Mouse (Mus musculus): ENCODE results near the gene Abr. TPM values are rescaled to one million over a fixed set of nuclear protein-coding genes. Genes with fewer than 3 reads are reported as not detected.

Abr gene
- polyA plus RNA-seq, 1 experiment from 2014 or later, result 32.3 TPM

DNA sequence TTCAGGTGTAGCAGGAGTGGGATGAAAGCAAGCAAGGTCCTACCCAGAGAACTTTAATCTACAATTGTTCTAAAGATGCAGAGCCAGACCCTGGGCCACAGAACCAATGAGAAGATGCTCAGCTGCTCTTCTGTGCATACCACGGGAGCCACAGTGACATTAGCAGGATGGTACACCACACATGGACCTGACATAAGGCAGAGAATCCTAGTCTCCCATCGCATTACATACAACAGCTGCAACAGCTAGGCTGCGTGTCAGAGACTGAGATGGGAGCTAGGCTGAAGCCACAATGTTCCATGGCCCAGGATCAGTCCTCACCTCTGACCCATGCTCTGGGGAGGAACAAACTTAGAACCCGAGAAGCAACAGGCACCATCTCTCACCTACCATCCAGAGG, 104.0 kb downstream of the Abr start:
- no peak overlapping the region for H3K4me2 ChIP-seq (ENCODE audit: low read depth, low read length)
- no peaks in the 10 kb centered on the region for H3K36me3 ChIP-seq (replicated peaks; ENCODE audit: control insufficient read depth, insufficient read depth, low read depth, low read length)
- H3K4me3 ChIP-seq (ENCODE audit: low read depth, low read length), result no peak overlapping the region
- no peaks in the 10 kb centered on the region for H3K9me3 ChIP-seq (replicated peaks; ENCODE audit: control insufficient read depth, low read length)
- H3K27ac ChIP-seq (replicated peaks; ENCODE audit: low read depth, low read length), result no peak overlapping the region
- ATAC-seq (replicated peaks; ENCODE audit: insufficient number of reproducible peaks, low FRiP score, low TSS enrichment, low read depth) (no peak), DNase-seq (ENCODE audit: low spot score) (no peak)
- H3K9ac ChIP-seq (replicated peaks; ENCODE audit: low read length), result no peak overlapping the region
- WGBS, result 91% methylated on average over 4 of the region's 4 CpGs
- no peaks in the 10 kb centered on the region for H3K27me3 ChIP-seq (ENCODE audit: control insufficient read depth, insufficient read depth, low read length)
- peaks cover under 1% of the 10 kb centered on the region; the same call in 1 of the 2 replicates for H3K4me1 ChIP-seq (ENCODE audit: control insufficient read depth, insufficient read depth, low read length)

DNA sequence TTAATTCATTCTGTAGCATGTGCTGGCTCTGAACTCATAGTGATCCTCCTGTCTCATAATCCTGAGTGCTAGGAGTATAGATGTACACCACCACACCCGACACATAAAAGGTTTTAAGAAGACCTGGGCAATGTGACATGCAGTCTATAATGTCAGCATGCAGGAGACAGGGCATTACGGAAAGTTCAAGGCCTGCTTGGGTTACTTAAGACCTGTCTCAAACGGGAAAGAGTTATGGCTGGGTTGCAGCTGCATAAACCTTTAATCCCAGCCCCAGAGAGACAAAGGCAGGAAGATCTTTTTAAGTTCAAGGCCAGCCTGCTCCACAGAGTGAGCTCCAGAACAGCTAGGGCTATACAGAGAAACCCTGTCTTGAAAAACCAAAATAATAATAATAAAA, 105.2 kb downstream of the Abr start:
- ATAC-seq (replicated peaks; ENCODE audit: insufficient number of reproducible peaks, low FRiP score, low TSS enrichment, low read depth) (no peak), DNase-seq (ENCODE audit: low spot score) (no peak)
- H3K9ac ChIP-seq (replicated peaks; ENCODE audit: low read length), result no peak overlapping the region
- H3K4me3 ChIP-seq (ENCODE audit: low read depth, low read length), result no peak overlapping the region
- no peaks in the 10 kb centered on the region for H3K27me3 ChIP-seq (ENCODE audit: control insufficient read depth, insufficient read depth, low read length)
- H3K36me3 ChIP-seq (replicated peaks; ENCODE audit: control insufficient read depth, insufficient read depth, low read depth, low read length), result no peaks in the 10 kb centered on the region
- no peak overlapping the region for H3K4me2 ChIP-seq (ENCODE audit: low read depth, low read length)
- no peaks in the 10 kb centered on the region for H3K9me3 ChIP-seq (replicated peaks; ENCODE audit: control insufficient read depth, low read length)
- H3K27ac ChIP-seq (replicated peaks; ENCODE audit: low read depth, low read length), result no peak overlapping the region
- WGBS, result 70% methylated on average over 3 of the region's 3 CpGs
- H3K4me1 ChIP-seq (ENCODE audit: control insufficient read depth, insufficient read depth, low read length), result no peaks in the 10 kb centered on the region

DNA sequence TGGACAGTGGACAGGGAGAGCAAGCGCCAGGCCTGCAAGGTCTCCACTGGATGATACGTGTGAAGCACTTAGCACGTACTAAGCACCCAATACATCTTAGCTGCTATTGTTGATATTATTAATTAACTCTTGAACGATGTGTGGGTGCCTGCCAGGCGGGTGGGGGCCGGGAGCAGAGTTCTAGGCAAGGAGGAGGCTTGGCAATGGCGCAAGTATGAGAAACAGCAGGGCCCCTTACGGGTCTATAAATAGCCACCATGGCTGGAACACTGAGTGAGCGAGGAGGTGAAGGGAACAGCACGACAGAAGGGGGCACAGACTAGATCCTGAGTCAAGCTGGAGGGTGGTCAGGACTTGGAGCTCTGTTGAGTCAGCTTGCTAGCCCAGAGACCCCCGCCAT, 107.0 kb downstream of the Abr start:
- 86% methylated on average over 11 of the region's 11 CpGs for WGBS
- no peaks in the 10 kb centered on the region for H3K4me1 ChIP-seq (ENCODE audit: control insufficient read depth, insufficient read depth, low read length)
- ATAC-seq (replicated peaks; ENCODE audit: insufficient number of reproducible peaks, low FRiP score, low TSS enrichment, low read depth) (no peak), DNase-seq (ENCODE audit: low spot score) (no peak)
- no peaks in the 10 kb centered on the region for H3K9me3 ChIP-seq (replicated peaks; ENCODE audit: control insufficient read depth, low read length)
- no peak overlapping the region for H3K27ac ChIP-seq (replicated peaks; ENCODE audit: low read depth, low read length)
- H3K27me3 ChIP-seq (ENCODE audit: control insufficient read depth, insufficient read depth, low read length), result no peaks in the 10 kb centered on the region
- H3K4me3 ChIP-seq (ENCODE audit: low read depth, low read length), result no peak overlapping the region
- no peaks in the 10 kb centered on the region for H3K36me3 ChIP-seq (replicated peaks; ENCODE audit: control insufficient read depth, insufficient read depth, low read depth, low read length)
- no peak overlapping the region for H3K4me2 ChIP-seq (ENCODE audit: low read depth, low read length)
- H3K9ac ChIP-seq (replicated peaks; ENCODE audit: low read length), result no peak overlapping the region

DNA sequence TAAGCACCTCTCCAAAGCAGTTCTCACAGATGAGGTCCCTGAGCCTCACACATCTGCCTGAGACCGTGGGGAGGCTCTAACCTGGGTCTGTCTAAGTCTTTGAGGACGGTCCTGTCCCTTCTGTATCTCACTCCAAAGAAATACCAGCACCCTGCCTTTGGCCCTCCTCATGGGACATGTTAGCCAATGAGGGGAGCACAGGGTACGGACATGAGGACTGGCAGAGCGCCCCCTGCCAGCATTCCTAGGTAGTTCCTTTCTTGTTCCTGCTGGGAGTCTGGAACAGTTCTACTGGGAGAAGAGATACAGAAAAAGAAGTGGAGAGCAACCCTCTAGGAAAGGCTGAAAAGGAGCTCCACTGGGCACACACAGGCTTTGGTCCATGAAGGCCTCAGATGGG, 111.1 kb downstream of the Abr start:
- Histone ChIP-seq H3K4me1 (ENCODE audit: control insufficient read depth, insufficient read depth, low read length) (no peaks in the 10 kb centered on the region), H3K27me3 (ENCODE audit: control insufficient read depth, insufficient read depth, low read length) (no peaks in the 10 kb centered on the region), H3K9me3 (replicated peaks; ENCODE audit: control insufficient read depth, low read length) (no peaks in the 10 kb centered on the region), H3K27ac (replicated peaks; ENCODE audit: low read depth, low read length) (no peak overlapping the region), H3K9ac (replicated peaks; ENCODE audit: low read length) (no peak overlapping the region), H3K36me3 (replicated peaks; ENCODE audit: control insufficient read depth, insufficient read depth, low read depth, low read length) (no peaks in the 10 kb centered on the region), H3K4me2 (ENCODE audit: low read depth, low read length) (no peak overlapping the region), H3K4me3 (ENCODE audit: low read depth, low read length) (no peak overlapping the region)
- DNase-seq (ENCODE audit: low spot score) (no peak), ATAC-seq (replicated peaks; ENCODE audit: insufficient number of reproducible peaks, low FRiP score, low TSS enrichment, low read depth) (no peak)
- WGBS, result 55% methylated on average over 4 of the region's 4 CpGs

DNA sequence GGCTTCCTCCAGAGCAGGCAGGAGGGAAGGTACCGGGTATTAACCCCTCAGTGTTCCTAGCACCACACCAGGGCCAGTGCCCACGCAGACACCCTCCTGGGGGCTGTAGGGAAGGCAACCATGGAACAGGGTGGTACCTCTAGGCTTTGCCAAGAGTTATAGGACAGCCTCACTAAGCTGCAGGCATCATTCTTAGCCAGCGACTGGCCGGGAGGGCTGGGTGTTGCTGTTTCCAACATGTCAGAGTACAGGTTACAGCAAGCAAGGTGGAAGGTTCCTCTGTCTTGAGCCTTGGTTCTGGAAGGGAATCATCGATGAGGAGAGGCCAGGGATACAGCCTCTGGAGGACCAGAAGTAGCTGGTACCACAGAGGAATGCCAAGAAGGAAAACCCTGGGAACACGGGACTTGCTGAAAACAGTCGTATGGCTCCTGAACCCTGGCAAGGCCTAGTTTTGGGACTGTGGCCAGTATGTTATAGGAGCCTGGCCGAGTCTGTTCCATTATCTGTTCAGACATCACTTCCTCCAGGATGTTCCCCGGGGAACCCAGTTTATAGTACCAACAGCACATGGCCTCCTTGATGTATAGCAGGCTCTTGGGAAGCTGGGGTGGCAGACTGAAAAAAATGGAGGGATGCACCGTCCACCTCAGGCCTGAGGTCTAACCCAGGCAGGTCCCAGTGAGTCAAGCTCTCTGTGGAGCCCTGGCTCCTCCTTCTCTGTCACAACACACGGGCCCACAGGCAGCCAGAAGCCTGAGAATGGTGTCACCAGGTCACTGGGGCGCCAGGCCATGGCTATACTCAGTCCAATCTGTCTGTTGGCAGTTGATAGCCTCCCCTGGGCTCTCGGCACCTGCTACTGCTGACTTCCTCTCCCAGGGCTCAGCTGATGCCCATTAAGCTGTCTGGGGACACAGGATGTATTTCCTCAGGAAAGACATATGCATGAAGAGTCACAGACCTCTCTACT, 112.1 kb downstream of the Abr start:
- no peak for DNase-seq (ENCODE audit: low spot score)
- 81% methylated on average over 13 of the region's 13 CpGs for WGBS

DNA sequence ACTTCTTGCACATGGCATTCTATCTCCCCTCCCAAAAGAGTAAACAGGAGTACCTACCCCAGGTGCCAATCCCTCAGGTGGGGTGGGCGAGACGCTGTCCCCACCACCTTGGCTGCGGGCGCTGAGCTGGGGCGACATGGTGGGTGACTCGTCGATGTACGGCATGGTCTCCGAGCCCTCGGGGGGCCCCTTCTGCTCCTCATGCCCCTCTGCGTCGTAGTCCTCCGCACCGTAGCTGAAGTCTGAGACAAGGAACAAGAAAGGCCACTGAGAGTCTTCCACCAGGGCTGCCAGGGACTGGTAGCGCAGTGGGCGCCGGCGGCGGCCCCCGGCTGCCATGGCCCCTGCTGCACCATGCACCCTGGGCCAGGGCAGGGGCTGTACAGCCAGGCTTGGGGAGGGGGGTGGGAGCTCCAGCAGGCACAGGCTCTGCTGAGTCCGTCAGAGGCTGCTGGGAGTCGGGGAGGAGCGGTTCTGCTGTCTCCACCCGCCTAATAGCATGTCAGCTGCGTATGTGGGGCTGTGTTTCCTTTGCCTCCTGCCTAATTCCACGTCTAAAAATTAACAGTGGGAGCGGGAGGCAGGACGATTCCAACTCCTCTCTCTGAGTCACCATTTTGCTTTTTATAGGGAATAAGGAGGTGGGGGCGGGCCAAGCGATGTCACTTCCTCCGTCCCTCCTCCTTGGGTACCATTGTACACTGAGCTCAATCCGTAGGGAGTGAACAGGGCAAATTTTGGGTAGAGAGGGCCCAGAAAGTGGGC, 113.1 kb downstream of the Abr start:
- Histone ChIP-seq H3K4me2 (ENCODE audit: low read depth, low read length) (no peak overlapping the region), H3K27me3 (ENCODE audit: control insufficient read depth, insufficient read depth, low read length) (no peaks in the 10 kb centered on the region), H3K9me3 (replicated peaks; ENCODE audit: control insufficient read depth, low read length) (no peaks in the 10 kb centered on the region), H3K27ac (replicated peaks; ENCODE audit: low read depth, low read length) (no peak overlapping the region), H3K36me3 (replicated peaks; ENCODE audit: control insufficient read depth, insufficient read depth, low read depth, low read length) (no peaks in the 10 kb centered on the region), H3K4me3 (ENCODE audit: low read depth, low read length) (no peak overlapping the region), H3K9ac (replicated peaks; ENCODE audit: low read length) (no peak overlapping the region), H3K4me1 (ENCODE audit: control insufficient read depth, insufficient read depth, low read length) (no peaks in the 10 kb centered on the region)
- 88% methylated on average over 32 of the region's 32 CpGs for WGBS
- no peak for ATAC-seq (replicated peaks; ENCODE audit: insufficient number of reproducible peaks, low FRiP score, low TSS enrichment, low read depth)
- DNase-seq (ENCODE audit: low spot score), result no peak

More for the DNA sequence above, 112.1 kb downstream of the Abr start:
- no peak overlapping the region for H3K4me2 ChIP-seq (ENCODE audit: low read depth, low read length)
- no peaks in the 10 kb centered on the region for H3K9me3 ChIP-seq (replicated peaks; ENCODE audit: control insufficient read depth, low read length)
- H3K4me1 ChIP-seq (ENCODE audit: control insufficient read depth, insufficient read depth, low read length), result no peaks in the 10 kb centered on the region
- H3K27me3 ChIP-seq (ENCODE audit: control insufficient read depth, insufficient read depth, low read length), result no peaks in the 10 kb centered on the region
- H3K27ac ChIP-seq (replicated peaks; ENCODE audit: low read depth, low read length), result no peak overlapping the region
- H3K4me3 ChIP-seq (ENCODE audit: low read depth, low read length), result no peak overlapping the region
- no peaks in the 10 kb centered on the region for H3K36me3 ChIP-seq (replicated peaks; ENCODE audit: control insufficient read depth, insufficient read depth, low read depth, low read length)
- H3K9ac ChIP-seq (replicated peaks; ENCODE audit: low read length), result no peak overlapping the region
- ATAC-seq (replicated peaks; ENCODE audit: insufficient number of reproducible peaks, low FRiP score, low TSS enrichment, low read depth), result no peak

DNA sequence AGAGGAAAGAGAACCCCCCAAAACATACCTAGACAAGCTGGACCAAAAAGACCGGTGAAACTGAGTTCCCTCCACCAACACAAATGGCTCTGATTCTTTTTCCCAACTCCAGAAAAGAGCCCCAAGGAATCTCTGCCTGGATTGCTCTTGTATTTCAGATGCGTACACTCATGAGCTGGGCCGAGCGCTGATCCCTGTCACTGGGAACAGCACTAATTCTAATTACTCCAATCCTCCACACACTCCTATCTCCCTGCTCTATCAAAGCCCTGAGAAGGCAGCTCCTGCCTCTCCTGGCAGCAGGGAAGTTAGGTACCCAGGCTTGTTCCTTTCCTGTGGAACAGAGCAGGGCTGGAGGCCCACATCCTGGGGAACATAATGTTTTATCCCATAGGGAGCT, 114.0 kb downstream of the Abr start:
- Histone ChIP-seq H3K4me2 (ENCODE audit: low read depth, low read length) (no peak overlapping the region), H3K9me3 (replicated peaks; ENCODE audit: control insufficient read depth, low read length) (no peaks in the 10 kb centered on the region), H3K4me3 (ENCODE audit: low read depth, low read length) (no peak overlapping the region), H3K27me3 (ENCODE audit: control insufficient read depth, insufficient read depth, low read length) (no peaks in the 10 kb centered on the region), H3K27ac (replicated peaks; ENCODE audit: low read depth, low read length) (no peak overlapping the region), H3K9ac (replicated peaks; ENCODE audit: low read length) (no peak overlapping the region; the same call in 1 of the 2 replicates), H3K36me3 (replicated peaks; ENCODE audit: control insufficient read depth, insufficient read depth, low read depth, low read length) (no peaks in the 10 kb centered on the region), H3K4me1 (ENCODE audit: control insufficient read depth, insufficient read depth, low read length) (no peaks in the 10 kb centered on the region)
- WGBS, result 78% methylated on average over 4 of the region's 4 CpGs
- no peak for DNase-seq (ENCODE audit: low spot score)
- ATAC-seq (replicated peaks; ENCODE audit: insufficient number of reproducible peaks, low FRiP score, low TSS enrichment, low read depth), result no peak

Data from embryonic facial prominence, embryonic 11.5 days (tissue).